Mouse (Mus musculus): ENCODE data around the gene Erfe.

DNA sequence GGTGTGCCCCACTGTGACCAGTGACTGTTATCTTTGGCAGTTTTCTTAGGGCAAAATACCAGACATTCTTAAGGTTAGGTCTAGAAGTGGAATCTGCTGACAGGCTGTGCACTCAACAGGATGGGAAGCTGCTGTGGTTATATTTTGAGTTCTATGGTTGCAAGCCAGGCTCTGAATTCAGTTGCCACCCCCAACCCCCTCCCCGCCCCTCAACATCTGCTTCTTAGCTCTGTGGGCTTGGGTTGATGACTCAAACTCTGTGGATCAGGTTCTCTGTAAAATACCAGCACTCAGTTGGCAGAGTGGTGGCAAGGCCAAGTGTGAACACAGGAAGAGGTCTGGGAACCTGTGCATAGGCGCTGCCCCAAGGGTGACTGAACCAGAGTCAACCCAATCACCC is 14.0 kb upstream of the Erfe start:
- no peak for TF ChIP-seq POLR2A (IDR thresholded peaks at IDR 0.05; ENCODE audit: insufficient read depth, low read depth, low read length)
- no peak for TF ChIP-seq CTCF (IDR thresholded peaks at IDR 0.05; ENCODE audit: insufficient read depth, low read depth, low read length)

All from olfactory bulb, adult 2 months (tissue).